Mouse (Mus musculus): ENCODE data around the gene Mtch1.

DNA sequence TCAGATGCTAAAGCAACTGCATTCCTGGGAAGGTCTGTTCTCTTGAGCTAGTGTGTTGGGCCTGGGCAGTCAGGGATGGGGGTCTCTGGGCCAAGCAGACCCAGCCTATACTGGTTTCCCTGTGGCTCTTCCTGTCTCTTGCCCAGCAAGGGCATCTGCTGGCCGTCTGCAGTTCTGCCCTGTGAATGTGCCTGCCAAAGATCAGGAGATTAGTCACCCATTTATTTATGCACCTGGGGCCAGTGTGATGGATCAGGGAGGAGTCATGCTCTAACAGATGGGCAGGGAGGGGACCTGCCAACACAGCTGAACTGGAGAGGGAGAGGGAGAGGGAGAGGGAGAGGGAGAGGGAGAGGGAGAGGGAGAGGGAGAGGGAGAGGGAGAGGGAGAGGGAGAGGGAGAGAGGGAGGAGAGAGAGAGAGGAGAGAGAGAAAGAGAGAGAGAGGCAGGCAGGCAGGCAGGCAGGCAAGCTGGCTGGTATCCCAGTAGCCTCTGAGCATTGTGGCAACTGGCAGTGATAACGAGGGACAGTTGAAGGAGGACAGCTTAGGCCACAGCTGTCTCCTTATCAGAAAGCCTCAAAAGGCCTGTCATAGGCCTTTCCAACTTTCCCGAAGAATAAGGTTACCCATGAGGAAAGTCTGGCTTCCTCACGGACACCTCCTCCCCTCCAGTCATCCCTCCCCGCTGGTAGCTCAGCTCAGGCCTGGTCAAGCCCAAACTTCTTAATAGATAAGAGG lies 16.9 kb downstream of the Mtch1 start:
- TF ChIP-seq CTCF (IDR thresholded peaks at IDR 0.05; ENCODE audit: low read depth, low read length) (no peak), GATA2 (IDR thresholded peaks at IDR 0.05; ENCODE audit: borderline replicate concordance, low read depth, low read length) (no peak), TAL1 (conservative IDR thresholded peaks at IDR 0.05; ENCODE audit: low read depth, low read length) (no peak)
